Mouse (Mus musculus) megakaryocyte, embryonic 14.5 days (primary cell): ENCODE measurements around the gene Dlst.

Experiments used
- FLI1 ChIP-seq: IDR thresholded peaks from 2 replicates; pipeline ENCODE4 v1.6.1; 2012; ENCODE audit warnings: low read length, inconsistent platforms, mixed read lengths
- GATA1 ChIP-seq: IDR thresholded peaks from 3 replicates; pipeline ENCODE4 v1.6.1; 2012; ENCODE audit warnings: mixed read lengths, low read length, inconsistent platforms, borderline replicate concordance

DNA sequence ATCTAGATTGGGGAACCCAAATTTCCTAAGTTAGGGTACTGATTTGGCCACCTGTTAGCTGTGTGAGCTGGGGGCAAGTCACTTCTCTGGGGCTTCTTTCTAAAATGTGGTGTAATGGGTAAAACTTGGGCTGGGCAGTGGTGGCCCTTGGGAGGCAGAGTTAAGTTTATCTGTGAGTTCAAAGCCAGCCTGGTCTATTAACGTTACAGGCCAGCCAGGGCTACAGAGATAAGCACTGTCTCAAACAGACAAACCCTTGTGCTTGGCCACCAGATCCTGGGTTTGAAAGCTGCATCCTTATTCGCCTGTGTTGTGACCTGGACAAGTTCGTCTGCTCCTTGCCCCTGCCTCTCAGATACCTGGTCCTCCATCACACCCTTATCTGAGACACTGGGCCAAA is 19.4 kb upstream of the Dlst start:
- TF ChIP-seq FLI1 = no peak
- no peak for TF ChIP-seq GATA1
